Mouse (Mus musculus): Measurements from ENCODE around the gene Opa1. TPM values are rescaled to one million over a fixed set of nuclear protein-coding genes. Genes with fewer than 3 reads are reported as not detected.

Opa1 gene
- 18.5 and 22.1 TPM in 2 replicates for total RNA-seq (2023)

DNA sequence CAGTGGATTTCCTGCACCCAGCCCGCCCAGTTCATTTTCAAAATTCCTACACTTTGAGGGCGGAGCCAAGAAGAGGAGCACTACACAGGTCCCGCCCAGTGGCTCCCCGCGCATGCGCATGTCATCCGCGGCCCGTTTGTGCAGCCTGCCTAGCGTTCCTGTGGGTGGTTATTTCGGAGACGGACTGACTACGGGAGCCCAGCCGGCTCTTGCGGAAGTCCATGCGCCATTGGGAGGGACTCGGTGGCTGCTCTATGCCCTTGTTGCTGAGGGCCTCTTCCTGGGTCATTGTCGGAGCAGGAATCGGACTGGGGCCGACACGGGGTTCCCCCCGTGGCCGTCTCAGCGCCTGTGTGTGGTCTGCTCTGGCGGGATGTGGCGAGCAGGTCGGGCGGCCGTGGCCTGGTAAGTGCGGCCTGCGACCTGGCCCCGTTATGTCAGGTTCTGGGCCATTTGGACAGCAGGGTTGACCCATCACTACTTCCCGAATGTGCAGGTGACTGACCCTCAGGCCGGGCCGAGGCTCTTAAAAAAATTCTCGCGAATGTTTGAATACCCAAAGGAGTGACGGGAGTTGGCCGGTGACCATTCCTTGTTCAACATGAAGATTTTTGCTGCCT, at the start of gene Opa1:
Gene Opa1 (plus strand): TSS at position 168 of the 620 bp plus-strand sequence.

GRCm38 (mm10) chr16:29544829-29545228, 34.3 kb upstream of the Opa1 start, which contains the start of gene Atp13a4:
Atp13a4 (minus strand) TSS chr16:29544864.

Other genes with a start within 250 kb of the Opa1 start
- gene Atp13a5, start 200.6 kb upstream of the Opa1 start, total RNA-seq (2023) = not detected in 2 replicates
- 0.16 TPM in 1 of 2 replicates, not detected in the other for gene Atp13a4, start 34.5 kb upstream of the Opa1 start, total RNA-seq (2023)

Data from neutrophil, adult 65 days (primary cell).